Mouse (Mus musculus) spleen, adult 2 months (tissue): ENCODE measurements around the gene Olfr12.

Source experiments
- CTCF ChIP-seq: fragments of 200-500 bp; IDR thresholded peaks from 2 replicates; pipeline ENCODE4 v1.5.1; 2011; ENCODE audit warnings: mild to moderate bottlenecking, inconsistent platforms; ENCODE audit not compliant: insufficient read depth, insufficient read length, insufficient replicate concordance; ENCODE audit errors: extremely low read depth
- POLR2A ChIP-seq: fragments of 200-500 bp; IDR thresholded peaks from 2 replicates; pipeline ENCODE4 v1.6.1; 2011; ENCODE audit warnings: low read depth, low read length, inconsistent platforms

- no peak for TF ChIP-seq CTCF
- no peak for TF ChIP-seq POLR2A
These were observed 27.3 kb downstream of the Olfr12 start for GRCm38 (mm10) chr1:92644916-92645315.
